Mouse (Mus musculus) liver, adult (tissue): ENCODE data around the gene Hmga1.

ENCODE experiments used
- GATA4 ChIP-seq: IDR thresholded peaks from 2 replicates; pipeline ENCODE4 v1.6.1; 2014; ENCODE audit warnings: mild to moderate bottlenecking, low read length; ENCODE audit not compliant: insufficient replicate concordance

Gene Hmga1

DNA sequence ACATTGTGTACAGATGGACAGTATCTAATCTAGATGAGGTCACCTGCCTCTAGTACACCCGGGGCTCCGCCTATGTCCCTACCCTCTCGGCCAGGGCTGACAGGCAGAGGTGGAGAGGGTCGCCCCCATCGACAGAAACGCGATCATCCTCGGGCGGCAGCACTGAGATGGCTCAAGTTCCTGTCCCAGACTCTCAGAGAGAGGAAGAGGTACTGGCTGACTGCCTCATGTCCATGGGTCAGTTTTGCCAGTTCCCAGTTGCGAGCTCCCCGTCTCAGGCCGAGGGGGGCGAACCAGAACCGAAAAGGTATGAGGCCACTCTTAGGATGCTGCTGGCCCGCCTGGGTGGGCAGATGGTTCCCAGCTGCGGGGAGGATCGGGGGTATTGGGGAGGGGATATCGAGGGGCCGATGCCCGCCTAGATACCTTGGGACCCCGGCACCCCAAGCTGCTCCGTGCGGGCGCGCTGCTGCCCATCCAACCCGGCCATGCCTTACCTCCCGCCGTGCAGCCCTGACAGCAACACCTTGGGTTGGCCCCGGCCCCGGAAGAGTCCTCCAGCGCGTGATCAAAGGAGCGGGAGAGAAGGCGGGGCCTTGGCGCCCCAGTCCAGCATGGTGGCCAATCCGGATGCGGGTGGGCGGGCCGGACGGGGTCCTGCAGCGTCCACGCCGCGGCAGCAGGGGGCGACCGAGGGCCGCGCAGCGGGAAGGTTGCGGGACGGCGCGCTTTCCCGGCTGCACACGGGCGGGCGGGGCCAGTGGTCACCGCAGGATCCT is 9.1 kb downstream of the Hmga1 start, which contains the start of gene AI413582:
TSS of gene AI413582 (minus strand) at position 594 of the 779 bp plus-strand sequence.
- no peak for TF ChIP-seq GATA4

GRCm38 (mm10) chr17:27565942-27566267 is 9.6 kb downstream of the Hmga1 start:
- TF ChIP-seq GATA4: no peak

- no peak for TF ChIP-seq GATA4
These were observed 11.9 kb downstream of the Hmga1 start for GRCm38 (mm10) chr17:27568228-27568627.

GRCm38 (mm10) chr17:27571315-27571714 is 15.0 kb downstream of the Hmga1 start:
- TF ChIP-seq GATA4: no peak

DNA sequence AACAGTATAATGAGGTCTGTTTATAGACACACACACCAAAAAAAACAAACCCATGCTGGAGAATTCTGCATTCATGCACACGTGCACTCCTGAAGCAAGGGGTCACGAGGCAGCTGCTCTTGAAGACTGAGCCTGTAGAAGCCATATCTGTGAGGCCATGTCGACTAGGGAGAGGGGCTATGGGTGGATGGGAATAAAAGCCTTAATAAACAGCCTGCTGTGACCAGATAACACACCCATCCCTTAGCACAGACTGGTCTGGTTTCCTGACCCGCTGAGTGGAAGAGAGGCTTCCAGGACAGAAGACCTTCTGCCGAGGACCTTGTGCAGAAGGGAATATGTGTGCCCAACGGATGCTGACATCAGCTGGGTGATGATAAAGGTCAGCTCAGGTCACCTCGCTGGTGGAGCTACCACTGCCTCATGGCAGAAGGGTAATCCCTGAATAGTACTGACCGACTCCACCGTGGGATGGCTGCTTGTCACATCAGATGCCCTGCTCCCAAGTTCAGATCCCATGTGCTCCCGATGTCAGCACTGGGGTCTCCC is 17.5 kb downstream of the Hmga1 start:
- no peak for TF ChIP-seq GATA4

GRCm38 (mm10) chr17:27574470-27575115 is 18.3 kb downstream of the Hmga1 start:
- no peak for TF ChIP-seq GATA4

GRCm38 (mm10) chr17:27575116-27575776 is 18.9 kb downstream of the Hmga1 start:
- TF ChIP-seq GATA4: no peak

GRCm38 (mm10) chr17:27576056-27576455 is 19.8 kb downstream of the Hmga1 start:
- TF ChIP-seq GATA4: no peak

- no peak for TF ChIP-seq GATA4
These were observed 21.2 kb downstream of the Hmga1 start for GRCm38 (mm10) chr17:27577468-27577867.

- TF ChIP-seq GATA4: no peak
These were observed 22.2 kb downstream of the Hmga1 start for GRCm38 (mm10) chr17:27578487-27578886.

- no peak for TF ChIP-seq GATA4
These were observed 23.5 kb downstream of the Hmga1 start for GRCm38 (mm10) chr17:27579816-27580215.

- no peak for TF ChIP-seq GATA4
These were observed 24.2 kb downstream of the Hmga1 start for GRCm38 (mm10) chr17:27580392-27581068.

GRCm38 (mm10) chr17:27583185-27583894 is 27.0 kb downstream of the Hmga1 start:
- no peak for TF ChIP-seq GATA4

DNA sequence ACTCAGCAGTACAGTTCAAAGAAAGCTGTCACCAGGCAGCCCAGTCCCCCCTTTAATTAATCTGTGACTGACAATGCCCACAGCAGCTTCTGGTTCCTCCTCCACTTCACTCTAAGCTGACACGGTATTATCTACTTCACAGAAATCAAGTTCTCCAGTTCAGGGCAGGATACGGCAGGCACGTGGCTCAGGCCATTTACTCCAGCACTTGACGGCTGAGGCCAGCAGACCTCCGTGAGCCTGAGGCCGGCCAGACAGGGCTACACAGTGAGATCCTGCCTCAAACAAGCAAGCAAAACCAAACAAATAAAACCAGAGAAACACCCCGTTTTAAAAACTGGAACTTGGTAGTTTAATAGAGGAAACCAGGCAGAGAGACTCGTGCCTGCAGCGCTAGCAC is 30.4 kb downstream of the Hmga1 start:
- TF ChIP-seq GATA4: no peak

GRCm38 (mm10) chr17:27587252-27587651 is 31.0 kb downstream of the Hmga1 start:
- no peak for TF ChIP-seq GATA4

DNA sequence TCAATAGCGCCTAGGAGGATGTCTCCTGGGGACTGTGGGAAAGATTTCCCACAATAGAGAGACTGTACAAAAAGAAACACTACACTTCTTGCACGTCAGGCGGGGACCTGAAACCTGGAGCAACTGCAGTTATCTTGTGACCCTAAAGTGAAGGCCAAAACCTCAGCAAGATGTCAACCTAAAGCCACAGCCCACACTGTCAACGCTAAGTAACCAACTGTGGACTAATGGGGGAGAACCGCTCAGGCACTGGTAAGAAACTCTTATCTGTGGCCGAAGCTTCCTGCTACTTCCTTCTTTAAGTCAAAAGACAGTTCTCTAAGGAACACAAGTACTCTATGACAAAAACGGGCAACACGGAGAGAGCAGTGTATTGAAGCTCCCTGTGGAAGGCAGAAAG is 31.9 kb downstream of the Hmga1 start:
- TF ChIP-seq GATA4: no peak
